Mouse (Mus musculus): Measurements from ENCODE around the gene Ciao2b. TPM values are rescaled to one million over a fixed set of nuclear protein-coding genes. Genes with fewer than 3 reads are reported as not detected.
"Not testable (repeated sequence)": the region's sequence is repeated elsewhere in the genome, so short reads cannot be mapped to it uniquely, and the experiment has no call there.

Gene Ciao2b
- polyA plus RNA-seq (2016; fragmentation: Nextera tagmentation; extraction: Ambion mirVana) = 107 and 110 TPM in 2 replicates

- Histone ChIP-seq H3K9me3 (replicated peaks) (no peaks in the 10 kb centered on the region), H3K27me3 (ENCODE audit: low read depth, poor library complexity, severe bottlenecking) (no peaks in the 10 kb centered on the region), H3K4me3 (peak within 1 kb of the TSS; percentile 82), H3K27ac (replicated peaks) (peak within 1 kb of the TSS; percentile 89), H3K4me1 (peaks cover 22% of the 10 kb centered on the region), H3K36me3 (peaks cover 25% of the 10 kb centered on the region)
- peak; percentile 87 for DNase-seq (ENCODE audit: low spot score)
- 1% methylated on average over 66 of the region's 66 CpGs for WGBS
Observed at GRCm38 (mm10) chr8:104641426-104642323, at the start of gene Ciao2b. Gene Ciao2b (minus strand): TSS chr8:104641965.

GRCm38 (mm10) chr8:104688433-104688832, 46.7 kb upstream of the Ciao2b start:
- no peaks in the 10 kb centered on the region for H3K4me1 ChIP-seq
- H3K27me3 ChIP-seq (ENCODE audit: low read depth, poor library complexity, severe bottlenecking) = no peaks in the 10 kb centered on the region
- DNase-seq (ENCODE audit: low spot score) = no peak
- H3K9me3 ChIP-seq (replicated peaks) = no peaks in the 10 kb centered on the region
- H3K27ac ChIP-seq (replicated peaks) = no peak overlapping the region
- H3K4me3 ChIP-seq = no peak overlapping the region
- no peaks in the 10 kb centered on the region for H3K36me3 ChIP-seq
- 88% methylated on average over 4 of the region's 4 CpGs for WGBS

- no peaks in the 10 kb centered on the region for H3K9me3 ChIP-seq (replicated peaks)
Observed at GRCm38 (mm10) chr8:104655614-104656013, 13.8 kb upstream of the Ciao2b start.

GRCm38 (mm10) chr8:104654984-104655383, 13.2 kb upstream of the Ciao2b start:
- H3K27ac ChIP-seq (replicated peaks) = no peak overlapping the region
- H3K27me3 ChIP-seq (ENCODE audit: low read depth, poor library complexity, severe bottlenecking) = no peaks in the 10 kb centered on the region
- no peaks in the 10 kb centered on the region for H3K4me1 ChIP-seq
- 6% methylated on average over 3 of the region's 3 CpGs for WGBS
- no peak overlapping the region for H3K4me3 ChIP-seq
- no peaks in the 10 kb centered on the region for H3K9me3 ChIP-seq (replicated peaks)
- DNase-seq (ENCODE audit: low spot score) = peak; percentile 50
- H3K36me3 ChIP-seq = no peaks in the 10 kb centered on the region

More at GRCm38 (mm10) chr8:104655614-104656013, 13.8 kb upstream of the Ciao2b start:
- no peak overlapping the region for H3K4me3 ChIP-seq
- H3K27ac ChIP-seq (replicated peaks) = no peak overlapping the region
- no peaks in the 10 kb centered on the region for H3K4me1 ChIP-seq
- no peaks in the 10 kb centered on the region for H3K27me3 ChIP-seq (ENCODE audit: low read depth, poor library complexity, severe bottlenecking)
- WGBS = 81% methylated on average over 4 of the region's 4 CpGs
- no peaks in the 10 kb centered on the region for H3K36me3 ChIP-seq
- no peak for DNase-seq (ENCODE audit: low spot score)

- H3K9me3 ChIP-seq (replicated peaks); H3K4me3 ChIP-seq; H3K27me3 ChIP-seq (ENCODE audit: low read depth, poor library complexity, severe bottlenecking); H3K27ac ChIP-seq (replicated peaks); DNase-seq (ENCODE audit: low spot score); H3K36me3 ChIP-seq: not testable (repeated sequence)
- H3K4me1 ChIP-seq = peaks cover 22% of the 10 kb centered on the region
- WGBS = 70% methylated on average over 3 of the region's 3 CpGs
Observed at GRCm38 (mm10) chr8:104644187-104644586, 2.4 kb upstream of the Ciao2b start.

- H3K27me3 ChIP-seq (ENCODE audit: low read depth, poor library complexity, severe bottlenecking) = no peaks in the 10 kb centered on the region
- H3K4me1 ChIP-seq = peaks cover 22% of the 10 kb centered on the region
- H3K9me3 ChIP-seq (replicated peaks) = no peaks in the 10 kb centered on the region
- no peak for DNase-seq (ENCODE audit: low spot score)
- 85% methylated on average over 6 of the region's 6 CpGs for WGBS
- H3K27ac ChIP-seq (replicated peaks) = peak overlapping the region; percentile 89
- H3K4me3 ChIP-seq = peak overlapping the region; percentile 82
- H3K36me3 ChIP-seq = peaks cover 23% of the 10 kb centered on the region
Observed at GRCm38 (mm10) chr8:104642324-104642654, 524 bp upstream of the Ciao2b start.

- Histone ChIP-seq H3K27ac (replicated peaks) (peak overlapping the region; percentile 89), H3K9me3 (replicated peaks) (no peaks in the 10 kb centered on the region), H3K4me1 (peaks cover 22% of the 10 kb centered on the region), H3K4me3 (peak overlapping the region; percentile 82), H3K27me3 (ENCODE audit: low read depth, poor library complexity, severe bottlenecking) (no peaks in the 10 kb centered on the region), H3K36me3 (peaks cover 26% of the 10 kb centered on the region)
- no peak for DNase-seq (ENCODE audit: low spot score)
- WGBS = 12% methylated on average over 25 of the region's 25 CpGs
Observed at GRCm38 (mm10) chr8:104640831-104641370, 864 bp downstream of the Ciao2b start.

GRCm38 (mm10) chr8:104640241-104640640, 1.5 kb downstream of the Ciao2b start:
- 83% methylated on average over 7 of the region's 7 CpGs for WGBS

GRCm38 (mm10) chr8:104638010-104638409, 3.8 kb downstream of the Ciao2b start:
- Histone ChIP-seq H3K4me3 (no peak overlapping the region), H3K9me3 (replicated peaks) (no peaks in the 10 kb centered on the region), H3K4me1 (peaks cover 25% of the 10 kb centered on the region), H3K27me3 (ENCODE audit: low read depth, poor library complexity, severe bottlenecking) (no peaks in the 10 kb centered on the region), H3K27ac (replicated peaks) (no peak overlapping the region), H3K36me3 (peaks cover 35% of the 10 kb centered on the region)
- WGBS = 91% methylated on average over 6 of the region's 6 CpGs
- no peak for DNase-seq (ENCODE audit: low spot score)

More at GRCm38 (mm10) chr8:104640241-104640640, 1.5 kb downstream of the Ciao2b start:
- Histone ChIP-seq H3K9me3 (replicated peaks) (no peaks in the 10 kb centered on the region), H3K36me3 (peaks cover 32% of the 10 kb centered on the region), H3K27ac (replicated peaks) (no peak overlapping the region), H3K4me3 (peak overlapping the region; percentile 82), H3K4me1 (peaks cover 22% of the 10 kb centered on the region), H3K27me3 (ENCODE audit: low read depth, poor library complexity, severe bottlenecking) (no peaks in the 10 kb centered on the region)
- no peak for DNase-seq (ENCODE audit: low spot score)

GRCm38 (mm10) chr8:104635004-104635710, 6.6 kb downstream of the Ciao2b start:
- Histone ChIP-seq H3K4me3 (no peak overlapping the region), H3K36me3 (peaks cover 35% of the 10 kb centered on the region), H3K27ac (replicated peaks) (no peak overlapping the region), H3K27me3 (ENCODE audit: low read depth, poor library complexity, severe bottlenecking) (peaks cover 21% of the 10 kb centered on the region), H3K9me3 (replicated peaks) (no peaks in the 10 kb centered on the region), H3K4me1 (peaks cover 33% of the 10 kb centered on the region)
- no peak for DNase-seq (ENCODE audit: low spot score)
- 93% methylated on average over 3 of the region's 3 CpGs for whole genome bisulfite sequencing

- H3K4me1 ChIP-seq = peaks cover 30% of the 10 kb centered on the region
- no peak overlapping the region for H3K4me3 ChIP-seq
- peaks cover 40% of the 10 kb centered on the region for H3K27me3 ChIP-seq (ENCODE audit: low read depth, poor library complexity, severe bottlenecking)
- peaks cover 19% of the 10 kb centered on the region for H3K36me3 ChIP-seq
- no peaks in the 10 kb centered on the region for H3K9me3 ChIP-seq (replicated peaks)
- DNase-seq (ENCODE audit: low spot score) = no peak
- 62% methylated on average over 9 of the region's 9 CpGs for WGBS
- H3K27ac ChIP-seq (replicated peaks) = no peak overlapping the region
Observed at GRCm38 (mm10) chr8:104633156-104633744, 8.5 kb downstream of the Ciao2b start.

GRCm38 (mm10) chr8:104632486-104632885, 9.3 kb downstream of the Ciao2b start:
- WGBS = 64% methylated on average over 6 of the region's 6 CpGs
- Histone ChIP-seq H3K4me3 (no peak overlapping the region), H3K4me1 (peaks cover 30% of the 10 kb centered on the region), H3K36me3 (peaks cover 13% of the 10 kb centered on the region), H3K27ac (replicated peaks) (no peak overlapping the region), H3K27me3 (ENCODE audit: low read depth, poor library complexity, severe bottlenecking) (peaks cover 42% of the 10 kb centered on the region), H3K9me3 (replicated peaks) (no peaks in the 10 kb centered on the region)
- DNase-seq (ENCODE audit: low spot score) = no peak

Measured in midbrain, embryonic 10.5 days (tissue).